Comparison of ENCODE assay signal across 8 mouse cellular contexts in the genomic region with DNA sequence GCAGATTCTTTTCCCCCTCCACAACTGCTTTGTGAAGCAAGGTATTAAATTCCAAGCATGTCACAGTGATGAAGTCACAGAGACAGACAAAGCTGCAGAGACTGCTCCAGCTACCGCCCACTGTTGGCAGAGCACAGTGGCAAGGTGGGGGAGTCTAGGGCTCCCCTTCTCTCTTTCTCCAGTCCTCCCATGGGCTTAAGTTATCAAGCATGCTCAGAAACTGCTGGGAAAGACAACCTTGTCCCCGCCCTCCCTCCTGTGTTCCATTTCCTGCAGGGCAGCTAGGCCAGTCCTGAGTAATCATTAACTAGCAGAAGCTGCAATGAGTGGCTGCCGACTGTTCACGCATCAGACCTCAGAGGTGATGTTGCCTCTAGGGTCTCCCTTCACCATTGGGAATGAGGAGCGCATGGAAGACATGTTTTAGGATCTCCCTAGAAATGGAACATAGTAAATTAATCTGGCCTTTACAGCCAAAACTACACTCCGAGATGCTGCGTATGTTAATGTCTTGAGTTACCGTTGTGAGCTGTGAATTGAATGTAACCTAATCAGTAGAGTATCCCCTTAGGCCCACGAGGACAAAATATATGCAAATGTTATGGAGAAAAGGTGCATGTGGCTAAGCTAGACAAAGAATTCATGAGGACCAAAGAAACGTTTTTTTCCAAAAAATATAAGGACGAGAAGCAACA.
DNase-seq lines count a peak whose midpoint lies in the region; ATAC-seq lines count a peak whose summit lies in the region.

No protein-coding gene starts in this region.

- no peak overlapping the region for H3K4me3 ChIP-seq in heart, embryonic 15.5 days
- H3K4me3 ChIP-seq in hindbrain, embryonic 13.5 days = no peak overlapping the region
- H3K4me3 ChIP-seq in neural tube, embryonic 13.5 days = no peak overlapping the region

- no peaks in the 10 kb centered on the region for H3K36me3 ChIP-seq in heart, embryonic 15.5 days
- H3K36me3 ChIP-seq in hindbrain, embryonic 13.5 days = no peaks in the 10 kb centered on the region
- no peaks in the 10 kb centered on the region for H3K36me3 ChIP-seq in neural tube, embryonic 13.5 days

- WGBS in heart, embryonic 15.5 days = 55% methylated on average over 11 of the region's 11 CpGs
- 32% methylated on average over 11 of the region's 11 CpGs for WGBS in hindbrain, embryonic 13.5 days
- 21% methylated on average over 11 of the region's 11 CpGs for WGBS in neural tube, embryonic 13.5 days

- peak overlapping the region; percentile 67 for H3K27ac ChIP-seq in heart, embryonic 15.5 days
- H3K27ac ChIP-seq in hindbrain, embryonic 13.5 days = peak overlapping the region; percentile 30; the same call in 1 of the 2 replicates
- H3K27ac ChIP-seq in neural tube, embryonic 13.5 days (replicated peaks) = peak overlapping the region; percentile 67

- H3K4me1 ChIP-seq in heart, embryonic 15.5 days (replicated peaks) = peaks cover 7% of the 10 kb centered on the region
- H3K4me1 ChIP-seq in hindbrain, embryonic 13.5 days (replicated peaks) = peaks cover 21% of the 10 kb centered on the region
- peaks cover 28% of the 10 kb centered on the region for H3K4me1 ChIP-seq in neural tube, embryonic 13.5 days (replicated peaks)

- no peak overlapping the region for H3K9ac ChIP-seq in heart, embryonic 15.5 days
- H3K9ac ChIP-seq in hindbrain, embryonic 13.5 days = no peak overlapping the region
- no peak overlapping the region for H3K9ac ChIP-seq in neural tube, embryonic 13.5 days

- H3K9me3 ChIP-seq in heart, embryonic 15.5 days (replicated peaks) = no peaks in the 10 kb centered on the region
- H3K9me3 ChIP-seq in hindbrain, embryonic 13.5 days = no peaks in the 10 kb centered on the region
- no peaks in the 10 kb centered on the region for H3K9me3 ChIP-seq in neural tube, embryonic 13.5 days

- H3K4me2 ChIP-seq in heart, embryonic 15.5 days = no peak overlapping the region
- peak overlapping the region; percentile 14 for H3K4me2 ChIP-seq in hindbrain, embryonic 13.5 days
- H3K4me2 ChIP-seq in neural tube, embryonic 13.5 days = peak overlapping the region; percentile 2; the same call in 1 of the 2 replicates

- DNase-seq in heart, postnatal 25 days (ENCODE audit: low spot score) = no peak
- DNase-seq in liver = peak; percentile 20
- DNase-seq in c-Kit-positive CD71-positive TER-119-positive erythroid progenitor cells, embryonic 14.5 days (ENCODE audit: low spot score) = no peak
- no peak for DNase-seq in layer of hippocampus, postnatal 36 days
- no peak for DNase-seq in layer of hippocampus, adult 11-12 months (ENCODE audit: low spot score)

- ATAC-seq in heart, embryonic 15.5 days (replicated peaks; ENCODE audit: insufficient number of reproducible peaks, insufficient read depth, low FRiP score, low read depth) = peak; percentile 53; the same call in 1 of the 2 replicates
- ATAC-seq in hindbrain, embryonic 13.5 days (ENCODE audit: low FRiP score) = peak; percentile 46
- peak; percentile 59; the same call in 1 of the 2 replicates for ATAC-seq in neural tube, embryonic 13.5 days (ENCODE audit: low read depth)

- H3K27me3 ChIP-seq in heart, embryonic 15.5 days = no peaks in the 10 kb centered on the region
- H3K27me3 ChIP-seq in hindbrain, embryonic 13.5 days = no peaks in the 10 kb centered on the region
- H3K27me3 ChIP-seq in neural tube, embryonic 13.5 days = no peaks in the 10 kb centered on the region

- intact Hi-C loops in heart, postnatal 25 days (cut with DNase I) = no loop called here
